Mouse (Mus musculus) hindbrain, embryonic 13.5 days (tissue): ENCODE measurements around the gene Art3. TPM values are rescaled to one million over a fixed set of nuclear protein-coding genes. Genes with fewer than 3 reads are reported as not detected.

ENCODE experiments used
- ATAC-seq: fragments of 200-750 bp; cut with Nextera tagmentation; 2 replicates; pipeline ENCODE4 v1.8.0; 2017; ENCODE audit warnings: moderate TSS enrichment; ENCODE audit not compliant: low FRiP score
- H3K27ac ChIP-seq: fragments of 300-500 bp; sonication (generic); 2 replicates; pipeline ENCODE4 v1.5.1; 2015; ENCODE audit warnings: inconsistent platforms, mild to moderate bottlenecking, moderate library complexity
- H3K27me3 ChIP-seq: fragments of 300-500 bp; sonication (generic); 2 replicates; pipeline ENCODE4 v1.6.1; 2015; ENCODE audit warnings: mild to moderate bottlenecking, inconsistent platforms
- H3K36me3 ChIP-seq: fragments of 300-500 bp; sonication (generic); 2 replicates; pipeline ENCODE4 v1.6.1; 2015; ENCODE audit warnings: mild to moderate bottlenecking, inconsistent platforms
- H3K4me1 ChIP-seq: fragments of 300-500 bp; sonication (generic); replicated peaks from 2 replicates; pipeline ENCODE4 v1.6.1; 2015; ENCODE audit warnings: inconsistent platforms
- H3K4me2 ChIP-seq: fragments of 300-500 bp; sonication (generic); 2 replicates; pipeline ENCODE4 v1.6.1; 2015; ENCODE audit warnings: inconsistent platforms, mild to moderate bottlenecking, moderate library complexity
- H3K4me3 ChIP-seq: fragments of 300-500 bp; sonication (generic); 2 replicates; pipeline ENCODE4 v1.5.1; 2015; ENCODE audit warnings: mild to moderate bottlenecking, inconsistent platforms
- H3K9ac ChIP-seq: fragments of 300-500 bp; sonication (generic); 2 replicates; pipeline ENCODE4 v1.6.1; 2015; ENCODE audit warnings: mild to moderate bottlenecking, inconsistent platforms
- H3K9me3 ChIP-seq: fragments of 300-500 bp; sonication (generic); 2 replicates; pipeline ENCODE4 v1.6.1; 2016; ENCODE audit warnings: inconsistent platforms
- WGBS: fragments of 180-500 bp; shearing (Covaris S2); methylation state at CpG from one replicate; pipeline ENCODE4 v1.1.7; 2015; 5-methylcytosine and 5-hydroxymethylcytosine counted together
- microRNA-seq: library from miRNA; unstranded; fragments of <30 nt; microRNA quantifications from one replicate; pipeline ENCODE4, GENCODE M21; 2016
- polyA plus RNA-seq: library from polyadenylated mRNA; unstranded; fragments of >200 nt; fragmentation: Nextera tagmentation; extraction: Ambion mirVana; gene quantifications from 2 replicates; pipeline ENCODE4 v1.2.1, GENCODE M21; 2015

Gene Art3
- polyA plus RNA-seq, 1 experiment from 2014 or later = 7.6 TPM

- no peaks in the 10 kb centered on the region for H3K4me1 ChIP-seq
- no peaks in the 10 kb centered on the region for H3K9me3 ChIP-seq
- 88% methylated on average over 7 of the region's 7 CpGs for WGBS
- ATAC-seq = no peak
- no peak overlapping the region for H3K4me3 ChIP-seq
- H3K9ac ChIP-seq = no peak overlapping the region
- no peaks in the 10 kb centered on the region for H3K27me3 ChIP-seq
- no peak overlapping the region for H3K4me2 ChIP-seq
- H3K36me3 ChIP-seq = peaks cover 53% of the 10 kb centered on the region
- no peak overlapping the region for H3K27ac ChIP-seq
Measured at GRCm38 (mm10) chr5:92442914-92443313, 111.3 kb downstream of the Art3 start.

DNA sequence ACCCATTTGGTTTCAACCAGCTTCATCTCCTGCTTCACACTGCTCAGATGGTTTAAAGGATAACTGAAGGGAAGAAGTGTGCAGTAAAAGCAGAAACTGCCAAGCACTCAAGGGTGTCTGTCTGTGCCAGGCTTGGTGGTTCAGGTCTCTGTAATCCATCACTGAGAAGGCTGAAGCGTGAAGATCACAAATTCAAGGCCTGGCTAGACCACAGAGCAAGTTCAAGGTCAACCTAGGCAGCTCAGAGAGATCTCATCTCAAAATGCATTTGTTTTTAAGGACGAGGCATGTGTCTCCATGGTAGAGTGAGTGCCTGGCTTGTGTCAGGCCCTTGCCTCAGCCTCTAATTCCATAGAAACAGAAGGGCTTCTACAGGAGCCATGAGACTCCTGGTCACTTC is 113.4 kb downstream of the Art3 start:
- peaks cover 74% of the 10 kb centered on the region for H3K36me3 ChIP-seq
- no peaks in the 10 kb centered on the region for H3K4me1 ChIP-seq
- 90% methylated on average over 2 of the region's 2 CpGs for WGBS
- H3K9ac ChIP-seq = no peak overlapping the region
- no peak for ATAC-seq
- H3K9me3 ChIP-seq = no peaks in the 10 kb centered on the region
- H3K4me2 ChIP-seq = no peak overlapping the region
- H3K27me3 ChIP-seq = no peaks in the 10 kb centered on the region
- no peak overlapping the region for H3K4me3 ChIP-seq
- H3K27ac ChIP-seq = no peak overlapping the region

GRCm38 (mm10) chr5:92446736-92447135 is 115.1 kb downstream of the Art3 start:
- no peak overlapping the region for H3K4me2 ChIP-seq
- 97% methylated on average over 5 of the region's 5 CpGs for WGBS
- no peak for ATAC-seq

GRCm38 (mm10) chr5:92452876-92453275 is 121.2 kb downstream of the Art3 start:
- no peaks in the 10 kb centered on the region for H3K27me3 ChIP-seq
- H3K9ac ChIP-seq = no peak overlapping the region
- H3K4me2 ChIP-seq = no peak overlapping the region
- no peaks in the 10 kb centered on the region for H3K4me1 ChIP-seq
- 91% methylated on average over 5 of the region's 5 CpGs for WGBS
- H3K4me3 ChIP-seq = no peak overlapping the region
- no peak overlapping the region for H3K27ac ChIP-seq
- no peaks in the 10 kb centered on the region for H3K9me3 ChIP-seq
- H3K36me3 ChIP-seq = peaks cover 79% of the 10 kb centered on the region
- no peak for ATAC-seq

More at GRCm38 (mm10) chr5:92446736-92447135, 115.1 kb downstream of the Art3 start:
- Histone ChIP-seq H3K27me3 (no peaks in the 10 kb centered on the region), H3K27ac (no peak overlapping the region), H3K9me3 (no peaks in the 10 kb centered on the region), H3K36me3 (peaks cover 87% of the 10 kb centered on the region), H3K4me3 (no peak overlapping the region), H3K9ac (no peak overlapping the region), H3K4me1 (no peaks in the 10 kb centered on the region)

DNA sequence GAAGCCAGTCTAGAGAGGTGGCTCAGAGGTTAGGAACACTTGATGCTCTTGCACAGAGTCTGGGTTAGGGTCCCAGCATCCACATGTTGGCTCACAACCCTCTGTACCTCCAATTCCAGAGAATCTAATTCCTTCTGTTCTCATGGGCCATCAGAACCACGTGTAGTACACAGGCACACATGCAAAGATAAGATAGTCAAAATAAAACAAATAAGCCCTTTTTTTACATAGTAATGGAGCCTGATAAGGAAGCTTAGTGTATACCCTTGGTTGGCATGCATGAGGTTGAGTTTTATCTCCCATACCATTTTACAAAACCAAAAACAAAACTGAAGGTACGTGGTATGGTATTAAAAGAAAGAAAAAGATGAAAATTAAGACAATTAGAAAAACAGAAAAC is 125.8 kb downstream of the Art3 start:
- WGBS = 88% methylated on average over 2 of the region's 2 CpGs
- H3K36me3 ChIP-seq = peaks cover 51% of the 10 kb centered on the region
- no peak overlapping the region for H3K27ac ChIP-seq
- H3K4me2 ChIP-seq = no peak overlapping the region
- no peak overlapping the region for H3K9ac ChIP-seq
- no peaks in the 10 kb centered on the region for H3K27me3 ChIP-seq
- H3K4me1 ChIP-seq = no peaks in the 10 kb centered on the region
- ATAC-seq = no peak
- H3K9me3 ChIP-seq = no peaks in the 10 kb centered on the region
- H3K4me3 ChIP-seq = no peak overlapping the region

GRCm38 (mm10) chr5:92458726-92459125 is 127.1 kb downstream of the Art3 start:
- WGBS = 51% methylated on average over 5 of the region's 5 CpGs
- no peak for ATAC-seq
- H3K36me3 ChIP-seq = peaks cover 40% of the 10 kb centered on the region
- no peak overlapping the region for H3K27ac ChIP-seq
- no peaks in the 10 kb centered on the region for H3K27me3 ChIP-seq
- no peaks in the 10 kb centered on the region for H3K9me3 ChIP-seq
- no peaks in the 10 kb centered on the region for H3K4me1 ChIP-seq
- H3K9ac ChIP-seq = no peak overlapping the region
- no peak overlapping the region for H3K4me2 ChIP-seq
- H3K4me3 ChIP-seq = no peak overlapping the region

GRCm38 (mm10) chr5:92461321-92461720 is 129.7 kb downstream of the Art3 start:
- no peaks in the 10 kb centered on the region for H3K9me3 ChIP-seq
- peaks cover 23% of the 10 kb centered on the region for H3K36me3 ChIP-seq
- no peak overlapping the region for H3K9ac ChIP-seq
- ATAC-seq = no peak
- WGBS = 20% methylated on average over 5 of the region's 5 CpGs
- H3K4me1 ChIP-seq = no peaks in the 10 kb centered on the region
- H3K4me3 ChIP-seq = no peak overlapping the region
- H3K27ac ChIP-seq = no peak overlapping the region
- H3K27me3 ChIP-seq = no peaks in the 10 kb centered on the region
- no peak overlapping the region for H3K4me2 ChIP-seq

Small RNA genes within 50 kb of the gene (microRNA-seq; reads per million reads assigned to microRNA genes)
- gene Mir6415 = not detected

Other genes with a start within 250 kb of the Art3 start
- gene G3bp2, start 248.1 kb upstream of the Art3 start, polyA plus RNA-seq = 425 and 430 TPM in 2 replicates
- gene Uso1, start 193.9 kb upstream of the Art3 start, polyA plus RNA-seq = 43.9 and 44.6 TPM in 2 replicates
- not detected in 2 replicates for gene U90926, start 116.4 kb upstream of the Art3 start, polyA plus RNA-seq
- 0.32 and 0.70 TPM in 2 replicates for gene Ppef2, start 75.5 kb upstream of the Art3 start, polyA plus RNA-seq
- gene Naaa, start 53.7 kb upstream of the Art3 start, polyA plus RNA-seq = 15.0 and 19.2 TPM in 2 replicates
- gene Sdad1, start 21.3 kb upstream of the Art3 start, polyA plus RNA-seq = 31.1 and 33.7 TPM in 2 replicates
- not detected in 2 replicates for gene Cxcl9, start 3.7 kb upstream of the Art3 start, polyA plus RNA-seq
- gene Cxcl10, start 17.1 kb downstream of the Art3 start, polyA plus RNA-seq = 0.21 and 0.30 TPM in 2 replicates
- gene Nup54, start 103.4 kb downstream of the Art3 start, polyA plus RNA-seq = 51.0 and 56.7 TPM in 2 replicates
- gene Scarb2, start 175.0 kb downstream of the Art3 start, polyA plus RNA-seq = 20.5 and 20.7 TPM in 2 replicates
- gene Fam47e, start 223.2 kb downstream of the Art3 start, polyA plus RNA-seq = 0.28 and 1.1 TPM in 2 replicates